Mouse (Mus musculus): ENCODE data around the gene Hist3h2ba.

Hist3h2ba gene

DNA sequence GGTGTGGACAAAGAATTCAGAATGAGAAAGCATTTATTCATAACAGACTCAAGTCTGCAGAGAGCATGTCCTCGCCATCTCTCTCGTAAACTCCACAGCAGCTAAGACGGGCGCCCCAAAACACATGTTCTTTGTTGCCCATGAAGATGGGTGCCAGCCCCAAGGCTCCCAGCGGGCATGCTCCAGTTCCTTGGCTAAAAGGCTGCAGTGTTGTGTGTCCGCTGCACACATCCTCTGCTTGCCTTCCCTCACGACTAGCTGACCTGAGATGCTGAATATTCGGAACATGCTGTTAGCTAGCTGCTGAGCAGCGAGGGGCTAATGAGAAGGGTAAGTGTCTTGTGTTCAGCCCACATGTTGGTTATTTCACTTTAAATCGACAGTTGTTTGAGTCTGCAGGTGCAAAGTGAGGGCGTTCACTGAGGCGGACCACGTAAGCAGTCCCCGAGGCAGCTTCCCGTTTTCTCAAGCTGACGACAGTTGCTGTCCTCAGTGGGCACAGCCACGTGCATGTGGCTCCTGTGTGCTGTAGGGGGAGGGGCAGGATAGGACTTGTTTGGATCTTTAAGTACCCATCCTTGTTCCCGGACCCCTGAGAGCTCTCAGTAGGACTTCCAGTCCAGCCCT lies 33.9 kb downstream of the Hist3h2ba start:
- CTCF ChIA-PET, result interaction anchor here (0.6 to 1.0 kb wide), 4 partner anchors 15 to 1062 kb away, joined by 3 to 5 read pairs (median 4); no protein-coding TSS in a partner anchor

DNA sequence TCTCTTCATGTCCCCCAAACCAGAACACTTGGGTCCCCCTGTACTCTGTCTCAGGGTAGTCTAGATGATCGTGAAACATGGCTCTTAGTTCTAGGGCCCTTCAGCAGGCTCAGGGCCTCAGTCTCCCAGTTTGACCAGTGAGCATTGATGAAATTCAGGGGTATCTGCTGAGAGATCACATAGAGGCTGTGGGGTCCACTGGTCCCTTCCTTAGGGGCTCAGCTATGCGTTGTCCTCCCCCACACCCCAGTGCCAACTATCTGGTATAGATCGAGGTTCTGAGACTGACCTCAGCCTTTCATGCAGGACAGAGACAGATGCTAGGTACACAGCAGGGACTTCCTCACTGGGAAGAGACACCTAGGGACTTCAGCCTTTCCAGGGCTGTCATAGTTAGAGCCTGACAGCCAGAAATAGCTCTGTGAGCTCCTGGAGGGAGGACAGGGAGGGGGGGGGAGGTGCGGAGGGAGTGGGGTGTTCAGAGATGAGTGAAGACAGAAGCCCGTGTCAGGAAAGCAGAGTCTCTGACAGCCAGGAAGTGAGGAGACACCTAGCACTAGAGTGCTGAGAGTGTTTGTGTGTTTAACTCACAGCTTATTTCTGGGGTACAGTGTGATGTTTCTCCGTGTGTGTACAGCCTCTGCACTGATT lies 35.1 kb downstream of the Hist3h2ba start:
- CTCF ChIA-PET, result interaction anchor here (0.6 kb wide), 1 partner anchor 29 kb away, joined by 8 read pairs; the partner anchor contains the start of genes Hist3h2a and Trim17

DNA sequence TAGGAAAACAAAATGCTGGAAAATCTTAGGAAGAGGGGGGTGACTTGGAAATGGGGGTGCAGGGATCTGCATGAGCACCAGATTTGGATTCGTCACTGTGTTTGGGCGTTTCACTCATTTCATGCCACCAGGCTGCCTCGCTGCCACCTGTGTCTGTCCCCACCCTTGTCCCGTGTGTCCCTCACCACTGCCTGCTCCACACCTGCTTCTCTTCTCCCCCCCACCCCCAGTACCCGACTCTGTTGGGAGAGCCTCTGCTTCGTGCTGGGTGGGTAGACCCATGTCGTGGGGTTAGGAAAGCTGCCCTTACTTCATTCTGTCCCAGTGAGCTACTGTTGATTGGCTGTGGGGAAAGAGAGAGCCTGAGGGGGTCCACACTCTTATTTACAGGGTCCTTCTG lies 35.9 kb downstream of the Hist3h2ba start:
- CTCF ChIA-PET, result no interaction called here

DNA sequence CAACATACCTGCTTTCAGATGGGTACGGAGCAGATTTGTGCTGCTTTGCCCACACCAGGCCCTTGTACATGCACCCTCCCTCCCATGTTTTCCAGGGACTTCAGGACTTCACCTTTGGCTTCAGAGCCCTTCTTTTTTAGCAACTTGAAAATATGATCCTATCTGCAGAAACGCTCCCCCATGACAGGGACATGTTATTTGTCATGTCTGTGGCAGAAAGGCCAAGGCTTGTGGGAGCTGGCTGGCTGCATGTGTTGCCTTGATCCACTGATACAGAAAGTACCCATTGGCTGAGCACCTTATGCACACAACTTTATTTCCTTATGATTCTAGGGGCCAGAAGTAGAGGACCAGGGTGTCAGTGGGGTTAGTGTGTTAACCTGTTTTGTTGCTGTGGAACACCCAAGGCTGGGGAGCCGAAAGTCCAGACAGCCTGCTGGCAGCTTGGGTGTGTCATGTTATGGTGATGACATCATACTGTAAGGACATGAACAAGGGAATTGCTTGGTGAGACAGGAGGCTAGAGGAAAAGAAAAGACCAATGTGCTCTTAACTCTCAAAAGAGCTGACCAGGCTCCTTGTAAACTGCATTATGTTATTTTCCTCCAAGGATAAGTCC lies 36.7 kb downstream of the Hist3h2ba start:
- CTCF ChIA-PET, result no interaction called here

DNA sequence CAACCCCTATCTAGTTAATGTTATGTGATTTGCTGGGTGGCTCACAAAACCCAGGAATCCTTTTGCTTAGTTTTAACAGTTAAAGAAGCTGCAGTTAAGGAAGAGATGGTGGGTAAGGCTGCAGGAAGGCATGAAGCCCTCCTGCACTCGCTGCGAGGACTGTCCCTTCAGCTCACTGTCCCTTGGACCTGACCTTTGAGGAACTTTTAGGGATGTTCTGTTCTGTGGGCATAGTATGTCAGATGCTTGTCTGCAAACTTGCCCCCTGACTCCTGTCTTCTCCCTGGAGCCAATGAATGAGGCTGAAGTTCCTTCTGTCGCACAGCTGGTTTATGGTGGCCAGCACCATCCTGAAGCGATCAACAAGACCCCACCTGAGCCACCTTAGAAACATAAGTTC lies 40.4 kb downstream of the Hist3h2ba start:
- CTCF ChIA-PET, result no interaction called here

DNA sequence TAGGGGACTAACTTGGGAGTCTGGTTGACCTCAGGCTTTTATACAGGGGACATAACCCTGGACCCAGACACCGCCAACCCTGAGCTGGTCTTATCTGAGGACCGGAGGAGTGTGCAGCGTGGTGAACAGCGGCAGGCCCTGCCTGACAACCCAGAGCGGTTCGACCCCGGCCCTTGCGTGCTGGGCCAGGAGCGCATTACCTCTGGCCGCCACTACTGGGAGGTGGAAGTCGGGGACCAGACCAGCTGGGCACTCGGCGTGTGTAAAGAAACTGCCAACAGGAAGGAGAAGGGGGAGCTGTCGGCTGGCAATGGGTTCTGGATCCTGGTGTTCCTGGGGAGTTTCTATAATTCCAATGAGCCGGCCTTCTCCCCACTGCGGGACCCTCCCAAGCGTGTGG lies 41.4 kb downstream of the Hist3h2ba start:
- CTCF ChIA-PET, result no interaction called here

DNA sequence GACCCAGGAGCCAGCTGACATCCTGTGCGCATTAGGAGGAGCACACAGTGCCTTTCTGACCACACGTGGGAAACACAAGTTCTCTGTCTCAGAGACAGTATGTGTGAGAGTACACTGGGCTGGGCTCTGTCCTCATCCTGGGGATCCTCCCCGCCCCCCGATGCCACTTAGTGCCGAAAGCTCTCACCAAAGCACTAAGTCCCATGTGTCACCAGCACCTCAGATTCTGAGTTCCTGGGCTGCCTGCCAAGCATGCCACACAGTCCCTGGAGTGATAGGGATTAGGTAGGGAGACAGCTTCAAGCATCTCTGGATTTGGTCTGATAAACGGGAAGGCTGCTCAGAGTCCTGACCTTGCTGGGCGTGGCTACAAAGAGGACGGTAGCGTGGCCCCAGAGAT lies 42.1 kb downstream of the Hist3h2ba start:
- CTCF ChIA-PET, result no interaction called here

DNA sequence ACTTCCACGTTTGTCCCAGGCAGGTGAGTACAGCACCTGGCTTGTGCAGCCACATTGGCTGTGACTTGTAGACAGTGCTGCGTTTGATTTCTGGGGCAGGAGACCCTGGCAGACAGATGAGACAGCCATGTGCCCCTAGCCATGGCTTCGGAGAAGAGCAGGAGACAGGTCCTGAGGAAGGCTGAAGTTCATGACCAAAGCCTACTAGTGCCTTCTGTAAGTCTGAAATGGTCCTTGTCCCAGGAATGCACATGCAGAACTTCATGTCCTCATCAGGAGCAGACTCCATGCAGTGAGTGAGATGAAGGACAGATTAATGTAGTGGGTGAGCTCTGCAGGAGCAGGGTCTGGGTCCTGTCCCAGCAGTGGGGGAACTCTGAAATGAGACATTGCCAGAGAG lies 43.2 kb downstream of the Hist3h2ba start:
- CTCF ChIA-PET, result interaction anchor here (0.5 to 0.7 kb wide), 2 partner anchors 43 to 92 kb away, joined by 4 to 5 read pairs; no protein-coding TSS in a partner anchor

DNA sequence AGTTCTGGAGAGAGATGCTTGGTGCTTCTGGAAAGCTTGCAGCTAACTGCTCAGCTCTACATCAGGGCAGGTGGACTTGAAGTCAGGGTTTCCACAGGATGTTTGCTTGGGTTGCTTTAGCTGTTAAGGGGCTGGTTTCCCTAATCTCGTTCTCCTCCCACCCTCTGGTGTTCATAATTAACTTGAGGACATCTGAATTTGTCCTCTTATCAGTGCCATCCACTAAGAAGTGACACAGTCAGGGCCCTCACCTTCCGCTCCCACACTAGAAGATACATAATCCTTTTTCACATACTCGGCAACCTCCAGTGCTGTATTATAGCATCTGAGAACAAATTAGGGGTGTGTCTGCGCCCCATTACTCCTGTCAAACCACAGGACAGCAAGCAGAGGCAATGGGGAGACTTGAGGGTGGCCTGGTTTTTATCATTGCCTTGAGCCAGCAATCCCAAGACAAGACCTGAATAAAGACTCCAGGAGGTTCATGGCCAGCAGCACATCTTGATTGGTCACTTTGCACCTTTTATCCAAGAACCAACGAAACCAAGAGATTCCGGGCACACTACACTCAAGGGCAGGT lies 44.5 kb downstream of the Hist3h2ba start:
- CTCF ChIA-PET, result interaction anchor here (0.7 kb wide), 1 partner anchor 22 kb away, joined by 8 read pairs; no protein-coding TSS in a partner anchor

DNA sequence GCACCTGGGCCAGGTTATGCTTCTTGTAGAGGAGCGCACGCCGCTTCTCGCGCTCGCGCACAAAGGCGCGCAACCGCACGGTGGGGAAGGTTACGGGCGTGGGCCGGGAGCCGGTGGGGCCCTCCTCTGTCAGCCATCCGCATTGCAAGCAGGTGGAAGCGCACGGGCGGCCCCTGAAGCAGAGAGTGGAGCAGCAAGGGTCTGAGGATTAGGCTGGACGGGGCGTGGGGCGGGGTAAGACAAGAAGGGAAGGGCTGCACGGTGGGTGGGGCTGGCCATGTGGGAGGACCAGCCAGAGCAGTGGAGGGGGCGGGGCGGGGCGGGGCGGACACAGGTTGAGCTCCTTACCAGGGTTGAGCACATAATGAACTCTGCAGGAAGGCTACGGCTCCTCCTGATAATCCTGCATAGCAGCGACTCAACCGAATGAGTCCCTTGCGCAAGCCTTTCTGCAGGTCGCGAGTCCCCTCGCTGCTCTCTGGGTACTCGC lies 45.7 kb downstream of the Hist3h2ba start:
- CTCF ChIA-PET, result interaction anchor here (1.2 kb wide), 1 partner anchor 27 kb away, joined by 3 read pairs; no protein-coding TSS in a partner anchor

DNA sequence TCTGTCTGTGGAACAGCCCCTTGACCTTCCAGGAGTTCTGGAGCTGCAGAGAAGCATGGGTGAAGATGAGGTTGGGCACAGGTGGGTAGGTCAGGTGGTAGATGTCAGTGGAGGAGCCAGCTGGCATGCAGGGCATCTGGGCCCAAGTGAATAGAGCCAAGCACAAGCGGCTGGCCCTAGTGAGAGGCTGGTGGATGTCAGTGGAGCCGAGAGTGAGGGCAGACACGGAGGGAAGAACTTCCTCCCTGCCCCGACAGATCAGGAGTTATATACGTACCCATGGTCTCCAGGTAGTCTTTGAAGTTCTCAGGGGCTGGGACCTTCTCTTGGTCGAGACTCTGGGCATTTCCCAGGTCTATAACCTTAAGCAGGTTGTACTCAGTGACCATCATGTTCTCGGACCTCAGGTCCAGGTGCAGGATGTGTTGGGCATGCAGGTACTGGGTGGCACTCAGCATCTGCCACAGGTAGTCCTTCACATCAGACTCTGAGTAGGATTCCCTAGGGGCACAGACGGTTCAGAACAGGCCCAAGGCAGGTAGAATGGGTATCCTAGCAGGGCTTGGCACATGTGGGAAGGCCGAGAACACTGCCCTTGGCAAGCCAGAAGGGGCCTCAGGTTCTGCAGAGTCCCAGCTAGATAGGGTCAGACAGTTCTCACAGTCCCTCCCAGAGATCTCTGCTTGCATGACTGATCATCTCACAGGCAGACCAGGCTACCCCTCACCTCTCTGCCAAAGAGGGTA lies 46.5 kb downstream of the Hist3h2ba start:
- CTCF ChIA-PET, result interaction anchor here (1.1 to 1.2 kb wide), 2 partner anchors 17 to 28 kb away, joined by 3 read pairs; partner anchors contain the start of gene Trim11

DNA sequence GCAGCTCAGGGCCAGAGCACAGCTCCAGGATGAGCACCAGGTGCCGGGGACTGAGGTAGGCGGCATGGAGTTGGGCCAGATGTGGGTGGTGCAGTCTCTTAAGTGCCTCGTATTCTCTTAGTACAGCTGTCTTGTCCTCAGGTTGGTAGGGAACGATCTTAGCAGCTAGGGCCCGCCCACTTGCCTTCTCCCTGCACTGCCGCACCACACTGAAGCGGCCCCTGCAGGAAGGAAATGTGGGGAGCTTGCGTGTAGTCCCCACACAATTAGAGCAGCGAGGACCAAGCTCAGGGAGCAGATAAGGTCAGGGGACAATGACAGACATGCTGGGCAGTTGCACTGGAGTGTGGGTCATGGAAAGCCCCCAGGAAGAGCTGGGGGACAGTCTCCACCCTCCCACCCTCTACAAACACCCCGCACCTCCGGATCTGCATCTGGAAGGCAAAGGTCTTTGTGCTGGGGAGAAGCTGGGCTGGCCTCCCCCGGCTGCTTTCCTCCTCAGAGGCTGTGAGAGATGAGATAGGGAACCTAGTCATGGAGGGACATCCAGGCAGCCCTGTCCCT lies 47.2 kb downstream of the Hist3h2ba start:
- CTCF ChIA-PET, result interaction anchor here (1.1 kb wide), 1 partner anchor 18 kb away, joined by 3 read pairs; the partner anchor contains the start of gene Trim11

DNA sequence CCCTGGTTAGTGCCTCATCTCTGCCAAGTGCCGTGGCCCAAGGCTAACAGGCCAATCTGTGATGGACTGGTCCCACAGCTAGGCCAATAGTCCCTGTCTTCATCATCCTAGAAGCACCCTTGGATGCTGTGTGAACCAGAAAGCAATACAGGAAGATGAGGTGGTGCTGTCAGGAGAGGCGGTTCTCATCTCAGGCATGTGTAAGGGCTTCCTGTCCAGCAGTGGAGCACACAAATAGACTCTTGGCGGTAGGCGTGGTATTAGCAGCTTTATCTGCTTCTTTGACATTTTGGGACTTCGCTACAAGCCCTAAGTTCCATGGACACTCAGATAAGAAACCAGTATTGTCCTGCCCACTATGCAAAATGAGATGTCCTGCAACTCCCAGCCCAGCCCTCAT lies 48.8 kb downstream of the Hist3h2ba start:
- CTCF ChIA-PET, result no interaction called here
